ENCODE assay signal across 19 mouse cellular contexts in genomic region chr7:141991183-141991582, GRCm38 (mm10). TPM values are rescaled to one million over a fixed set of nuclear protein-coding genes. Genes with fewer than 3 reads are reported as not detected.
"Had no signal": no experiment of that assay in that cellular context is flagged by ENCODE, and none has a peak within 500 bp of the region (broad histone marks: within the 10 kb centered on the region; RNA-seq: fewer than 3 reads in every experiment).

No protein-coding gene starts in this region.

- H3K9me3 ChIP-seq: lung, embryonic 15.5 days; midbrain, embryonic 10.5 days; midbrain, embryonic 12.5 days; neural tube, embryonic 13.5 days; neural tube, embryonic 15.5 days had no signal

- H3K4me3 ChIP-seq: lung, embryonic 15.5 days; midbrain, embryonic 10.5 days; midbrain, embryonic 12.5 days; myocyte; neural tube, embryonic 13.5 days; neural tube, embryonic 15.5 days had no signal

- H3K4me2 ChIP-seq: lung, embryonic 15.5 days; midbrain, embryonic 12.5 days; neural tube, embryonic 13.5 days; neural tube, embryonic 15.5 days had no signal

- H3K9ac ChIP-seq: lung, embryonic 15.5 days; midbrain, embryonic 12.5 days; neural tube, embryonic 13.5 days; neural tube, embryonic 15.5 days had no signal

- H3K4me1 ChIP-seq: lung, embryonic 15.5 days; midbrain, embryonic 10.5 days; midbrain, embryonic 12.5 days; neural tube, embryonic 13.5 days; neural tube, embryonic 15.5 days had no signal

- H3K36me3 ChIP-seq: lung, embryonic 15.5 days had no signal

- ATAC-seq: lung, postnatal 0 days; midbrain, embryonic 16.5 days had no signal

- H3K27ac ChIP-seq: lung, embryonic 15.5 days; midbrain, embryonic 10.5 days; midbrain, embryonic 12.5 days; neural tube, embryonic 13.5 days; neural tube, embryonic 15.5 days had no signal

- DNase-seq: lung, postnatal 4 days; midbrain, embryonic 14.5 days; retina, postnatal 1 day; right cerebral cortex, adult 18-20 months; right cerebral cortex, postnatal 25 days; right cerebral cortex, postnatal 4 days; spleen, adult 18-20 months; thymus, adult 18-20 months; thymus, postnatal 14 days; thymus, postnatal 36 days had no signal

- H3K27me3 ChIP-seq: lung, embryonic 15.5 days; midbrain, embryonic 12.5 days; neural tube, embryonic 13.5 days; neural tube, embryonic 15.5 days had no signal

RNA-seq across cellular contexts. Expression of gene Brsk2, which starts 41.6 kb away (rescaled TPM):
- total RNA-seq: megakaryocyte, adult 5-6 weeks had no signal
